Mouse (Mus musculus) midbrain, embryonic 11.5 days (tissue): ENCODE measurements around the gene Wfdc5. TPM values are rescaled to one million over a fixed set of nuclear protein-coding genes. Genes with fewer than 3 reads are reported as not detected.
A peak's percentile ranks its signal among the peaks of the same experiment; 100 is the strongest.

Source experiments
- ATAC-seq: fragments of 200-750 bp; cut with Nextera tagmentation; 2 replicates; pipeline ENCODE4 v1.8.0; 2017; ENCODE audit warnings: moderate TSS enrichment, moderate library complexity; ENCODE audit not compliant: low FRiP score
- DNase-seq: peaks from one replicate; pipeline ENCODE4 v3.0.0; 2015; ENCODE audit warnings: low spot score; ENCODE audit errors: missing footprints
- H3K27ac ChIP-seq: fragments of 300-500 bp; sonication (generic); 2 replicates; pipeline ENCODE4 v1.5.1; 2014; ENCODE audit warnings: low read depth, low read length
- H3K27me3 ChIP-seq: fragments of 300-500 bp; sonication (generic); 2 replicates; pipeline ENCODE4 v1.6.1; 2014; ENCODE audit warnings: mild to moderate bottlenecking, low read length, moderate library complexity, mixed read lengths; ENCODE audit not compliant: control insufficient read depth, insufficient read depth
- H3K36me3 ChIP-seq: fragments of 300-500 bp; sonication (generic); 2 replicates; pipeline ENCODE4 v1.6.1; 2014; ENCODE audit warnings: mild to moderate bottlenecking, low read length, moderate library complexity, mixed read lengths; ENCODE audit not compliant: control insufficient read depth, insufficient read depth
- H3K4me1 ChIP-seq: fragments of 300-500 bp; sonication (generic); 2 replicates; pipeline ENCODE4 v1.6.1; 2014; ENCODE audit warnings: low read length; ENCODE audit not compliant: control insufficient read depth, insufficient read depth
- H3K4me2 ChIP-seq: fragments of 300-500 bp; sonication (generic); 2 replicates; pipeline ENCODE4 v1.6.1; 2014; ENCODE audit warnings: mild to moderate bottlenecking, moderate library complexity
- H3K4me3 ChIP-seq: fragments of 300-500 bp; sonication (generic); 2 replicates; pipeline ENCODE4 v1.5.1; 2014; ENCODE audit warnings: low read depth, low read length
- H3K9ac ChIP-seq: fragments of 300-500 bp; sonication (generic); 2 replicates; pipeline ENCODE4 v1.6.1; 2014; ENCODE audit warnings: low read length
- H3K9me3 ChIP-seq: fragments of 300-500 bp; sonication (generic); 2 replicates; pipeline ENCODE4 v1.6.1; 2016; ENCODE audit warnings: low read length; ENCODE audit not compliant: control insufficient read depth
- WGBS: fragments of 180-500 bp; shearing (Covaris S2); extraction: QIAGEN DNeasy Blood & Tissue Kit; methylation state at CpG from one replicate; pipeline ENCODE4 v1.1.7; 2014; 5-methylcytosine and 5-hydroxymethylcytosine counted together
- polyA plus RNA-seq: library from polyadenylated mRNA; unstranded; fragments of >200 nt; fragmentation: Nextera tagmentation; extraction: Ambion mirVana; gene quantifications from 2 replicates; pipeline ENCODE4 v1.2.1, GENCODE M21; 2014

Wfdc5 gene
- polyA plus RNA-seq, 1 experiment from 2014 or later: not detected

DNA sequence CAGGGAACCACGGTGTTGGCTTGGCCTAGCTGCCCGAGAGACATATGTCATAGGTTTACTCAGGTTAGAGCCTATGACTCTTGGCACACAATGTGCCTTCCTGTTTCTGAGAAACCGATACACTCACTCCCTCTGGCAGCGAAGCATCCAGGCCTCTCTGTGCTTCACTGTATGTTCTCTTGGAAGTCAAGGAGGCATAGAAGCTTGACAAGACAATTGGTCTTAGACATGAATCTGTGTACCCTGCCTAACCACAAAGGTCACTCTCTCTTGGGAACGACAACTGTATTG is 14.1 kb upstream of the Wfdc5 start:
- Histone ChIP-seq H3K9ac (no peak overlapping the region), H3K27me3 (no peaks in the 10 kb centered on the region), H3K9me3 (no peaks in the 10 kb centered on the region), H3K4me2 (no peak overlapping the region), H3K36me3 (no peaks in the 10 kb centered on the region), H3K4me3 (no peak overlapping the region), H3K4me1 (no peaks in the 10 kb centered on the region), H3K27ac (no peak overlapping the region)
- 91% methylated on average over 5 of the region's 5 CpGs for WGBS
- ATAC-seq: no peak
- peak; percentile 12 for DNase-seq

DNA sequence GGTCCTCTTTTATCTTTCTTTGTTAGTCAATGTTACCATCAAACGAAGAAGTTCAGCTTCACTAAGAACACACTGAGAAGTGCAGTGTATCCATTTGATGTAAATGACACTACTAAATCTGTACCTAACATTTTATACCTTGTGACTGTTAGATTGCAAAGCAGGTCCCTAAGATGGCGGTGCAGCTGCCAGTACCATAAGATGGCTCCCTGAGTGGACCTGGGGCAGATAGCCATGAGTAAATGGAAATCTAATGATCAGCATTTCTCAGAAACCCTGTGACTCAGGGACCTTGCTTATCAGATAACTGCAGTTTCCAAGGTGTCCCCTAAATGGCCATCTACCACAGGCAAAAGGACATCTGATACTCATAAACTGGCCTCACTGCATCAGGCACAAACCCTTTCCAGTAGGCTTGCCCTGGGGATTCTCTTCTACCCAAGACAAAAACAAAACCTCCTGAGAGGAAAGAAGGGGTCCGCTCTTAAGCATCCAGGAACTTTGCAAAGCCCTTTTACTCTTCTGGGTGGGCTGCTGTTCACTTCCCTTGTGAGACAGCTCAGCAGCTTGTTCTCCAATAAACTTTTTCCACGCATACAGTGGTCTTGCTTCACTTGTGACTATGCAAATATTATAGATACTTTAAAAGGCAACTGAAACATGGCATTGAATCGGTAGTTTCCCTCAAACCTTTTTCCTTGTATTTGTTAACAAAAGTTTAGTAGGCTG is 13.6 kb upstream of the Wfdc5 start:
- Histone ChIP-seq H3K4me3 (no peak overlapping the region), H3K4me1 (no peaks in the 10 kb centered on the region), H3K9ac (no peak overlapping the region), H3K4me2 (no peak overlapping the region), H3K27ac (no peak overlapping the region), H3K9me3 (no peaks in the 10 kb centered on the region), H3K36me3 (no peaks in the 10 kb centered on the region), H3K27me3 (no peaks in the 10 kb centered on the region)
- 91% methylated on average over 5 of the region's 5 CpGs for WGBS
- ATAC-seq (no peak), DNase-seq (peak; percentile 78)

DNA sequence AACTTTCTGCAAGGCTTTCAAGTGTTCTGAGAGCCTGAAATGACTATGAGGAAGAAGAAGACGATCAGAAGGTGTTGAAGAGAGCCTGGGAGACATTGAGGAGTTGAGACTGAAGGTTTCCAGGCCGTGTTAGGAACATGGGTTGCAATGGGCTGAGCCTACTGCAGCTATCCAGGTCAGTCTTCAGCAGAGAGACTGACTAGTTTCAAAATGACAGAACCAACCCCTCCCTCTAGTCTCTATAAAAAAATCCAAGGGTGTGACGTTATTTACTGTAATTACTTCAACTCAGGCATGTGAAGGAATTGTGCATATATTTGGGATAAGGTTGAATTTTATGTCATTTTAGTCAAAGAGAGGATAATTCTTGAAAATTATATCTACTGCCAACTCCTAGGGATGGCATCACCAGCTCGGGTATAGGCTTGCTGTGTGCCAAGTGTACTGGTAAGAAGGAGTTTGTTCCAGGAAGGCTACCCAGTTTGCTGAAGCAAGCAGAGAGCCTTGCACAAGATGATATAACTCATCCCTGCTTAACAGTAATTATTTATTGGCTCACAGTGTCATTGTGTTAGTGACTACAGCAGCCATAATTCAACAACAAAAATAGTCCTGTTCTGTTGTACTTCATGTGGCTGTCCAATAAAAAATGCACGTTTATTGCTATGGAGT is 12.6 kb upstream of the Wfdc5 start:
- ATAC-seq: no peak
- peak; percentile 69 for DNase-seq
- H3K4me2 ChIP-seq: no peak overlapping the region
- H3K9ac ChIP-seq: no peak overlapping the region
- 81% methylated on average over 5 of the region's 5 CpGs for WGBS
- H3K4me1 ChIP-seq: no peaks in the 10 kb centered on the region
- no peak overlapping the region for H3K4me3 ChIP-seq
- H3K27me3 ChIP-seq: no peaks in the 10 kb centered on the region
- H3K27ac ChIP-seq: no peak overlapping the region
- no peaks in the 10 kb centered on the region for H3K9me3 ChIP-seq
- H3K36me3 ChIP-seq: no peaks in the 10 kb centered on the region

DNA sequence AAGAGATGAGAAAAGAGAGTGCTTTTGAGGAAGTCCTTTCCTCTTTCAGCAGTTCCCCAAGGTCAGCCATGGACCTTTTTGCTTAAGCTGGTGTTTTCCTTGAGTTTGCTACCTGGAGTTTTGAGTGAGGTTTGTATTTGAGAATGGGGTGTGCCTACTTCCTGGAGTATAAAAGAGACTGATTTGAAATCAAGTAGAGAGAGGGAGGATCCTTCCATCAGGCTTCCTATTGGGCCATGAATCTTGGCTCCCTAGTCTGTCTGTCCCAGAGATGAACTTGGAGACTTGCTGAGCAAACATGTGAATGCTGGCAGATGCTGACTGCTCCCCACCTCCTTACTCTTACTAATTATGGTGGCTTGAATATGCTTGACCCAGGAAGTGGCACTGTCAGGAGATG is 9.7 kb upstream of the Wfdc5 start:
- Histone ChIP-seq H3K4me1 (no peaks in the 10 kb centered on the region), H3K27me3 (no peaks in the 10 kb centered on the region)

DNA sequence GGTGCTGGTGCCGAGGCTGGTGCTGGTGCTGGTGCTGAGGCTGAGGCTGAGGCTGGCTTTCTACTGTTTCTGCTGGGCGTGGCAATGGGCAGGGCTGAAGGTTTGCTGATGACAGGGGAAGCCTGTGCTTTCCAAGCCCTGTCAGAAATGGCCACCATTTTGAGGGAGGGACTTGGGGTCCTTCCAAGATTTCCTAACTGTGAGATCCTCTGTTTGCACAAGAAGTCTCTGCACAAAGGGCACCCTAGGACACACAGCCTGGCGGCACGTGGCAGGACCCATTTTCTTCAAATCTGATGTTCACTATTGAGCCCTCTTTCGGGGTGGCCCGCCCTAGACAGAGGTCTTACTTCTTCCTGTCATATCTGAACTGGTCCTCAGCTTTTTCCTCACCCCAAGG is 8.0 kb upstream of the Wfdc5 start, which contains the start of gene Wfdc12:
Wfdc12 (minus strand) TSS at position 33 of the 400 bp plus-strand sequence.
- DNase-seq (peak; percentile 26), ATAC-seq (no peak)
- 82% methylated on average over 6 of the region's 6 CpGs for WGBS
- H3K9me3 ChIP-seq: no peaks in the 10 kb centered on the region
- no peak within 1 kb of the TSS for H3K9ac ChIP-seq
- no peak within 1 kb of the TSS for H3K27ac ChIP-seq
- no peak within 1 kb of the TSS for H3K4me2 ChIP-seq
- H3K4me1 ChIP-seq: no peaks in the 10 kb centered on the region
- no peak within 1 kb of the TSS for H3K4me3 ChIP-seq
- H3K36me3 ChIP-seq: no peaks in the 10 kb centered on the region
- H3K27me3 ChIP-seq: no peaks in the 10 kb centered on the region

More for the DNA sequence above, 9.7 kb upstream of the Wfdc5 start:
- Histone ChIP-seq H3K9me3 (no peaks in the 10 kb centered on the region), H3K4me2 (no peak overlapping the region), H3K4me3 (no peak overlapping the region), H3K9ac (no peak overlapping the region), H3K27ac (no peak overlapping the region), H3K36me3 (no peaks in the 10 kb centered on the region)
- no peak for DNase-seq
- ATAC-seq: no peak

DNA sequence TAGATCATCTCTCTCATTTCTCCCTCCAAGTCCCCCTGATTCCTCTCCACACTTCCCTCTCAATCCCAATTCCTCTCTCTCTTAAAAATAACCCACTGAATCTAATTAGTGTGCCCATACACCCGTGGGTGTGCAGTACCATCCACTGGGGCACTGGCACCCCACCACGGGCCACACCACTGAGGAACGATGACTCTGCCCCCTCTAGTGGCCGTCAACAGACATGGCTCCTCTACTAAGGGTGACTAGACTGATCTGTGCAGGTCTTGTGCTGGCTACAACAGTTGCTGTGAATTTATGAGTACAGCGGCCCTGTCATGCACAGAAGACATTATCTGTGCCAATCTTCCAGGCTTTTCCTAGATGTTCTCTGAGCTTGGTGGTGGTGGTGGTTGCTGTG is 6.2 kb upstream of the Wfdc5 start:
- H3K4me1 ChIP-seq: peaks cover 3% of the 10 kb centered on the region; the same call in 1 of the 2 replicates
- H3K9me3 ChIP-seq: no peaks in the 10 kb centered on the region
- H3K36me3 ChIP-seq: no peaks in the 10 kb centered on the region
- no peak overlapping the region for H3K4me3 ChIP-seq
- no peaks in the 10 kb centered on the region for H3K27me3 ChIP-seq
- no peak overlapping the region for H3K4me2 ChIP-seq
- no peak overlapping the region for H3K27ac ChIP-seq
- 31% methylated on average over 5 of the region's 5 CpGs for WGBS
- DNase-seq: no peak
- ATAC-seq: no peak
- H3K9ac ChIP-seq: no peak overlapping the region

DNA sequence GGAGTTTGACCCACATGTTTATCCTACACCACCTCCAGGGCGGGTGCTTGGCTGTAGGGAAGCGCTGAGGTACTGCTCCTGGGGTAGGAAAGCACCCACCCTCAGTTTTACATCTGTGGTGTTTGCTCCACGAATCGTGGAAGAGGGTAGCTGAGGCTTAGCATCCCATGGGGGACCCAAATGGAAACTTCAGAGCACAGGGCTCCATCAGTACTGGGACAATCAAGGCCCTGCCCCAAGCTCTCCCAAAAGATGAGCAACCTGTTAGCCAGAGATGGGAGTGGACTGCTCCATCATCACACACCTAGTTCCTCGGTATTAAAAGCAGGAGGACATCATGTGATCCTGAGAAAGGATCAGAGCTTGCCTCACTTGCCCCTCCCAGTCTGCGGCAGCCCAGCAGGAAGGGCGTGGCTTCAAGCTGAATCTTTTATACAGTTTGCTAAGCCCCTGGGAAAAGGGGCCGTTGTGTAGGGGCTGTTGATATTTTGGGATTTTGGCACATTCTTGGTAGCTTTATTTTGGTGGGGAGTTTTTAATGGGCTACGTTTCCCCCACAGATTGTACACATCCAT is 1.7 kb upstream of the Wfdc5 start:
- Histone ChIP-seq H3K9me3 (no peaks in the 10 kb centered on the region), H3K27me3 (no peaks in the 10 kb centered on the region), H3K4me1 (peaks cover 3% of the 10 kb centered on the region; the same call in 1 of the 2 replicates), H3K9ac (no peak overlapping the region), H3K4me2 (no peak overlapping the region), H3K27ac (no peak overlapping the region), H3K36me3 (no peaks in the 10 kb centered on the region), H3K4me3 (no peak overlapping the region)
- ATAC-seq (no peak), DNase-seq (peak; percentile 84)
- 42% methylated on average over 9 of the region's 9 CpGs for WGBS

DNA sequence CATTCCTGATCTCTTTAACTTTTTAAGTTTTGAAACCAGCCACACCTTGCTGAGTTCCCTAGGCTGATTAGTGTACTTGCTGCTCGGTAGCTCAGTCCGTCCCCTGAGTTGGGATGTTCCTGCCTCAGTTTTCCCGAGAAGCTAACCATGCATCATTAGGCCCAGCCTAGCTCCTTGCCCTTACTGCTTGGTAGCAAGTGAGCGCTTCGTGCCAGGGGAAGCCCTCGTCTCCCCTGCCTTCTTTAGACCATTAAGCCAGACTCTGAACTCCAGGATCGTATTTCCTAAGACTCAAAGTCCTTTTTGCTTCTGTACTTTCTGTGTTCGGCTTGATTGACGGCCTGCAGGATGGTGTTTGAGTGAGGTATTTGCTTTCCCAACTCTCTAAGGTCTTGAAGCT is 798 bp upstream of the Wfdc5 start:
- Histone ChIP-seq H3K4me3 (no peak overlapping the region), H3K36me3 (no peaks in the 10 kb centered on the region), H3K9ac (no peak overlapping the region), H3K4me2 (no peak overlapping the region), H3K4me1 (peaks cover 3% of the 10 kb centered on the region; the same call in 1 of the 2 replicates), H3K27ac (no peak overlapping the region), H3K27me3 (no peaks in the 10 kb centered on the region), H3K9me3 (no peaks in the 10 kb centered on the region)
- ATAC-seq (no peak), DNase-seq (no peak)
- WGBS: 72% methylated on average over 9 of the region's 9 CpGs

DNA sequence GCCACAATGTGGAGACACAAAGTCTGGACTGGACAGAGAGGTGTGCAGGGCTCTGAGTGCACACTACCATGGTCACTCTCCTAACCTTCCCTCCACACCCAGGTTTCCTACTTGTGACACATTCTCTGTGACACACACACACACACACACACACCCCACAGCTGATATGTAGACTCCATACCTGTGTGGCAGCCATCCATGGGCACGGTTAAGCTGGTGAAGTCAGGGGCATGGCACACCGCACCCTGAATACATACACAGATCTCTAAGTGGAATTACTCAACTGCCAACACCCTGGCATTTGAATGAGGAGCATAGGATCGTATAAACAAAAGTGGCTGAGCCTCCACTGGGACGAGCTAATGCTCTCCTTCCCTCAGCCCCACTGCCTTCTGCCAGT is 1.8 kb downstream of the Wfdc5 start:
- ATAC-seq: no peak
- Histone ChIP-seq H3K9me3 (no peaks in the 10 kb centered on the region), H3K36me3 (no peaks in the 10 kb centered on the region), H3K4me1 (peaks cover 3% of the 10 kb centered on the region; the same call in 1 of the 2 replicates), H3K4me2 (no peak overlapping the region), H3K27me3 (no peaks in the 10 kb centered on the region), H3K27ac (no peak overlapping the region), H3K9ac (no peak overlapping the region), H3K4me3 (no peak overlapping the region)
- 87% methylated on average over 4 of the region's 4 CpGs for WGBS
- DNase-seq: no peak
